Mouse (Mus musculus): ENCODE data around the gene Ddx55.
"Not testable (repeated sequence)": the region's sequence is repeated elsewhere in the genome, so short reads cannot be mapped to it uniquely, and the experiment has no call there.

Gene Ddx55

GRCm38 (mm10) chr5:124538813-124539792 lies 13.6 kb upstream of the Ddx55 start:
- peak; percentile 75 for DNase-seq

- DNase-seq, result no peak
These were observed 12.8 kb upstream of the Ddx55 start for GRCm38 (mm10) chr5:124539905-124540304.

GRCm38 (mm10) chr5:124540383-124540786 lies 12.3 kb upstream of the Ddx55 start, which contains the start of gene Tmed2:
Tmed2 (plus strand) TSS chr5:124540695.
- DNase-seq, result peak; percentile 97

GRCm38 (mm10) chr5:124540905-124541601 lies 11.6 kb upstream of the Ddx55 start:
- DNase-seq, result peak; percentile 88

- no peak for DNase-seq
These were observed 11.1 kb upstream of the Ddx55 start for GRCm38 (mm10) chr5:124541602-124541973.

- DNase-seq, result not testable (repeated sequence)
These were observed 1.9 kb upstream of the Ddx55 start for GRCm38 (mm10) chr5:124550737-124551136.

- not testable (repeated sequence) for DNase-seq
These were observed 1.1 kb upstream of the Ddx55 start for GRCm38 (mm10) chr5:124551349-124552093.

GRCm38 (mm10) chr5:124552094-124552472 lies 581 bp upstream of the Ddx55 start:
- DNase-seq, result no peak

- no peak for DNase-seq
These were observed 943 bp downstream of the Ddx55 start for GRCm38 (mm10) chr5:124553607-124554006.

- DNase-seq, result peak; percentile 56
These were observed 2.5 kb downstream of the Ddx55 start for GRCm38 (mm10) chr5:124555145-124555544.

- no peak for DNase-seq
These were observed 18.4 kb downstream of the Ddx55 start for GRCm38 (mm10) chr5:124571068-124571467.

GRCm38 (mm10) chr5:124575467-124575866 lies 22.8 kb downstream of the Ddx55 start:
- DNase-seq, result no peak

- peak; percentile 98 for DNase-seq
These were observed 26.1 kb downstream of the Ddx55 start, which contains the start of the genes Eif2b1 and Gtf2h3 for GRCm38 (mm10) chr5:124578633-124579317. Eif2b1 (minus strand) TSS chr5:124579131. Gtf2h3 (plus strand) TSS chr5:124579140.

- DNase-seq, result peak; percentile 44
These were observed 29.9 kb downstream of the Ddx55 start for GRCm38 (mm10) chr5:124582515-124582914.

GRCm38 (mm10) chr5:124592768-124593167 lies 40.1 kb downstream of the Ddx55 start:
- DNase-seq, result no peak

GRCm38 (mm10) chr5:124598224-124599174 lies 45.8 kb downstream of the Ddx55 start:
- peak; percentile 96 for DNase-seq

GRCm38 (mm10) chr5:124599726-124600125 lies 47.1 kb downstream of the Ddx55 start:
- not testable (repeated sequence) for DNase-seq

- DNase-seq, result peak; percentile 73
These were observed 49.7 kb downstream of the Ddx55 start for GRCm38 (mm10) chr5:124602349-124602748.

GRCm38 (mm10) chr5:124604296-124604695 lies 51.6 kb downstream of the Ddx55 start:
- no peak for DNase-seq

GRCm38 (mm10) chr5:124605041-124605622 lies 52.5 kb downstream of the Ddx55 start:
- no peak for DNase-seq

GRCm38 (mm10) chr5:124610965-124611364 lies 58.3 kb downstream of the Ddx55 start:
- DNase-seq, result peak; percentile 23
